Mouse (Mus musculus) midbrain, postnatal 0 days (tissue): ENCODE results near the gene Mrtfb. TPM values are rescaled to one million over a fixed set of nuclear protein-coding genes. Genes with fewer than 3 reads are reported as not detected.

Source experiments
- ATAC-seq: fragments of 200-750 bp; cut with Nextera tagmentation; 2 replicates; pipeline ENCODE4 v1.8.0; 2017; ENCODE audit warnings: moderate number of reproducible peaks, mild to moderate bottlenecking, moderate TSS enrichment, moderate library complexity; ENCODE audit not compliant: low FRiP score
- DNase-seq: peaks from one replicate; pipeline ENCODE4 v3.0.0-alpha.2; 2015; ENCODE audit warnings: low spot score
- H3K27ac ChIP-seq: fragments of 300-500 bp; sonication (generic); 2 replicates; pipeline ENCODE4 v1.5.1; 2014; ENCODE audit warnings: low read depth, mild to moderate bottlenecking, low read length, mixed read lengths
- H3K27me3 ChIP-seq: fragments of 300-500 bp; sonication (generic); 2 replicates; pipeline ENCODE4 v1.6.1; 2014; ENCODE audit warnings: low read length, control low read depth, mixed read lengths; ENCODE audit not compliant: insufficient read depth
- H3K36me3 ChIP-seq: fragments of 300-500 bp; sonication (generic); 2 replicates; pipeline ENCODE4 v1.6.1; 2014; ENCODE audit warnings: low read length, control low read depth, mixed read lengths; ENCODE audit not compliant: insufficient read depth
- H3K4me1 ChIP-seq: fragments of 300-500 bp; sonication (generic); 2 replicates; pipeline ENCODE4 v1.6.1; 2014; ENCODE audit warnings: mild to moderate bottlenecking, control low read depth, antibody characterized with exemption, low read length, mixed read lengths; ENCODE audit not compliant: insufficient read depth
- H3K4me2 ChIP-seq: fragments of 300-500 bp; sonication (generic); 2 replicates; pipeline ENCODE4 v1.6.1; 2014; ENCODE audit warnings: low read depth, mild to moderate bottlenecking, low read length, mixed read lengths; ENCODE audit not compliant: poor library complexity, severe bottlenecking
- H3K4me3 ChIP-seq: fragments of 300-500 bp; sonication (generic); 2 replicates; pipeline ENCODE4 v1.5.1; 2014; ENCODE audit warnings: low read depth, mild to moderate bottlenecking, low read length, moderate library complexity
- H3K9ac ChIP-seq: fragments of 300-500 bp; sonication (generic); replicated peaks from 2 replicates; pipeline ENCODE4 v1.6.1; 2014; ENCODE audit warnings: mild to moderate bottlenecking, low read length, moderate library complexity, mixed read lengths; ENCODE audit not compliant: poor library complexity, severe bottlenecking
- H3K9me3 ChIP-seq: fragments of 300-500 bp; sonication (generic); 2 replicates; pipeline ENCODE4 v1.6.1; 2016; ENCODE audit warnings: low read length, control low read depth
- CTCF ChIP-seq: IDR thresholded peaks from 2 replicates; pipeline ENCODE4 v1.5.1; 2016; ENCODE audit warnings: antibody characterized with exemption, mild to moderate bottlenecking
- WGBS: fragments of 180-500 bp; shearing (Covaris S2); extraction: QIAGEN DNeasy Blood & Tissue Kit; methylation state at CpG from one replicate; pipeline ENCODE4 v1.1.7; 2014; 5-methylcytosine and 5-hydroxymethylcytosine counted together
- polyA plus RNA-seq: library from polyadenylated mRNA; unstranded; fragments of >200 nt; fragmentation: Nextera tagmentation; extraction: Ambion mirVana; gene quantifications from 2 replicates; pipeline ENCODE4 v1.2.1, GENCODE M21; 2015
- total RNA-seq: library from RNA; depleted of rRNA; stranded (reverse); fragments of >200 nt; gene quantifications from 2 replicates; pipeline ENCODE4 v1.2.3, GENCODE M21; 2014; rRNA removed

Mrtfb gene
- 24.1 and 24.2 TPM in 2 replicates for total RNA-seq
- 13.8 TPM in 2 replicates for polyA plus RNA-seq

- Histone ChIP-seq H3K4me2 (peak within 1 kb of the TSS; percentile 90), H3K9me3 (no peaks in the 10 kb centered on the region), H3K4me1 (no peaks in the 10 kb centered on the region; the same call in 1 of the 2 replicates), H3K36me3 (no peaks in the 10 kb centered on the region), H3K27me3 (no peaks in the 10 kb centered on the region), H3K9ac (peak within 1 kb of the TSS; percentile 81), H3K27ac (peak within 1 kb of the TSS; percentile 92), H3K4me3 (peak within 1 kb of the TSS; percentile 83)
- peak; percentile 83 for DNase-seq
- ATAC-seq = peak; percentile 94
- WGBS = 1% methylated on average over 44 of the region's 56 CpGs
- 0 out of 2 replicates have a peak, but pooled peaks have one; percentile 5 for TF ChIP-seq CTCF
These were observed at the start of gene Mrtfb for GRCm38 (mm10) chr16:13255855-13256635. Gene Mrtfb, plus strand, starts transcription at chr16:13256481.

GRCm38 (mm10) chr16:13207649-13208048, 48.6 kb upstream of the Mrtfb start:
- Histone ChIP-seq H3K36me3 (no peaks in the 10 kb centered on the region), H3K27ac (no peak overlapping the region), H3K4me3 (no peak overlapping the region), H3K9ac (no peak overlapping the region), H3K4me2 (no peak overlapping the region), H3K9me3 (no peaks in the 10 kb centered on the region), H3K4me1 (no peaks in the 10 kb centered on the region), H3K27me3 (no peaks in the 10 kb centered on the region)
- WGBS = 43% methylated on average over 5 of the region's 5 CpGs
- DNase-seq = no peak
- ATAC-seq = no peak
- no peak for TF ChIP-seq CTCF

GRCm38 (mm10) chr16:13208087-13208486, 48.2 kb upstream of the Mrtfb start:
- no peak overlapping the region for H3K4me2 ChIP-seq

GRCm38 (mm10) chr16:13212781-13213180, 43.5 kb upstream of the Mrtfb start:
- H3K9ac ChIP-seq = no peak overlapping the region
- no peaks in the 10 kb centered on the region for H3K9me3 ChIP-seq
- TF ChIP-seq CTCF = no peak
- H3K4me2 ChIP-seq = no peak overlapping the region
- WGBS = 82% methylated on average over 4 of the region's 4 CpGs
- no peaks in the 10 kb centered on the region for H3K4me1 ChIP-seq
- no peaks in the 10 kb centered on the region for H3K36me3 ChIP-seq
- H3K4me3 ChIP-seq = no peak overlapping the region
- H3K27me3 ChIP-seq = no peaks in the 10 kb centered on the region
- no peak for DNase-seq
- no peak overlapping the region for H3K27ac ChIP-seq
- no peak for ATAC-seq

More at GRCm38 (mm10) chr16:13208087-13208486, 48.2 kb upstream of the Mrtfb start:
- ATAC-seq (no peak), DNase-seq (no peak)
- H3K9ac ChIP-seq = no peak overlapping the region
- no peaks in the 10 kb centered on the region for H3K9me3 ChIP-seq
- no peak for TF ChIP-seq CTCF
- no peaks in the 10 kb centered on the region for H3K36me3 ChIP-seq
- no peak overlapping the region for H3K27ac ChIP-seq
- H3K4me3 ChIP-seq = no peak overlapping the region
- WGBS = 28% methylated on average over 3 of the region's 3 CpGs
- no peaks in the 10 kb centered on the region for H3K27me3 ChIP-seq
- no peaks in the 10 kb centered on the region for H3K4me1 ChIP-seq

GRCm38 (mm10) chr16:13216116-13216952, 39.9 kb upstream of the Mrtfb start:
- 78% methylated on average over 5 of the region's 5 CpGs for WGBS
- H3K9me3 ChIP-seq = no peaks in the 10 kb centered on the region
- ATAC-seq (no peak), DNase-seq (no peak)
- no peaks in the 10 kb centered on the region for H3K27me3 ChIP-seq
- no peak overlapping the region for H3K9ac ChIP-seq
- H3K4me3 ChIP-seq = no peak overlapping the region
- H3K36me3 ChIP-seq = no peaks in the 10 kb centered on the region
- H3K4me1 ChIP-seq = no peaks in the 10 kb centered on the region
- TF ChIP-seq CTCF = 0 out of 2 replicates have a peak, but pooled peaks have one; percentile 12
- no peak overlapping the region for H3K27ac ChIP-seq
- no peak overlapping the region for H3K4me2 ChIP-seq
